Mouse (Mus musculus) liver, postnatal 0 days (tissue): Measurements from ENCODE around the gene Vps4a. TPM values are rescaled to one million over a fixed set of nuclear protein-coding genes. Genes with fewer than 3 reads are reported as not detected.

Source experiments
- ATAC-seq: fragments of 200-750 bp; cut with Nextera tagmentation; 2 replicates; pipeline ENCODE4 v1.8.0; 2017; ENCODE audit warnings: mild to moderate bottlenecking, moderate library complexity
- DNase-seq: peaks from one replicate; pipeline ENCODE4 v3.0.0-alpha.2; 2016
- H3K27ac ChIP-seq: fragments of 300-500 bp; sonication (generic); 2 replicates; pipeline ENCODE4 v1.5.1; 2014; ENCODE audit warnings: antibody characterized with exemption, moderate library complexity, mild to moderate bottlenecking, low read depth
- H3K27me3 ChIP-seq: fragments of 300-500 bp; sonication (generic); 2 replicates; pipeline ENCODE4 v1.6.1; 2014; ENCODE audit warnings: low read length, control low read depth, mixed read lengths; ENCODE audit not compliant: insufficient read depth
- H3K36me3 ChIP-seq: fragments of 300-500 bp; sonication (generic); replicated peaks from 2 replicates; pipeline ENCODE4 v1.6.1; 2014; ENCODE audit warnings: mild to moderate bottlenecking, control low read depth, low read length, moderate library complexity, mixed read lengths; ENCODE audit not compliant: insufficient read depth
- H3K4me1 ChIP-seq: fragments of 300-500 bp; sonication (generic); 2 replicates; pipeline ENCODE4 v1.6.1; 2014; ENCODE audit warnings: antibody characterized with exemption, mild to moderate bottlenecking, control low read depth; ENCODE audit not compliant: insufficient read depth
- H3K4me2 ChIP-seq: fragments of 300-500 bp; sonication (generic); 2 replicates; pipeline ENCODE4 v1.6.1; 2014; ENCODE audit warnings: low read depth, mild to moderate bottlenecking, low read length, moderate library complexity, mixed read lengths
- H3K4me3 ChIP-seq: fragments of 300-500 bp; sonication (generic); 2 replicates; pipeline ENCODE4 v1.5.1; 2014; ENCODE audit warnings: low read depth, low read length
- H3K9ac ChIP-seq: fragments of 300-500 bp; sonication (generic); replicated peaks from 2 replicates; pipeline ENCODE4 v1.6.1; 2014; ENCODE audit warnings: mild to moderate bottlenecking, moderate library complexity
- H3K9me3 ChIP-seq: fragments of 300-500 bp; sonication (generic); 2 replicates; pipeline ENCODE4 v1.6.1; 2016; ENCODE audit warnings: mild to moderate bottlenecking, control low read depth, low read length, mixed read lengths
- CTCF ChIP-seq: sonication (generic); IDR thresholded peaks from 2 replicates; pipeline ENCODE4 v1.5.1; 2016; ENCODE audit warnings: antibody characterized with exemption, low read depth
- EP300 ChIP-seq: IDR thresholded peaks from 2 replicates; pipeline ENCODE4 v1.6.1; 2016; ENCODE audit warnings: antibody characterized with exemption, low read depth, mild to moderate bottlenecking
- WGBS: fragments of 180-500 bp; shearing (Covaris S2); extraction: QIAGEN DNeasy Blood & Tissue Kit; methylation state at CpG from one replicate; pipeline ENCODE4 v1.1.7; 2014; ENCODE audit not compliant: insufficient replicate concordance; 5-methylcytosine and 5-hydroxymethylcytosine counted together
- polyA plus RNA-seq: library from polyadenylated mRNA; unstranded; fragments of >200 nt; fragmentation: Nextera tagmentation; extraction: Ambion mirVana; gene quantifications from 2 replicates; pipeline ENCODE4 v1.2.1, GENCODE M21; 2015

The Vps4a gene
- polyA plus RNA-seq, 1 experiment from 2014 or later, result 18.3 TPM

- H3K4me2 ChIP-seq, result no peak overlapping the region
- 94% methylated on average over 17 of the region's 17 CpGs for WGBS
- no peaks in the 10 kb centered on the region for H3K4me1 ChIP-seq
- no peaks in the 10 kb centered on the region for H3K9me3 ChIP-seq
- peaks cover 28% of the 10 kb centered on the region for H3K36me3 ChIP-seq
- DNase-seq (peak; percentile 34), ATAC-seq (no peak)
- H3K4me3 ChIP-seq, result no peak overlapping the region
- no peak for TF ChIP-seq EP300
- peak; percentile 63 for TF ChIP-seq CTCF
- H3K27me3 ChIP-seq, result no peaks in the 10 kb centered on the region
- H3K27ac ChIP-seq, result no peak overlapping the region
- H3K9ac ChIP-seq, result no peak overlapping the region
These were observed 54.3 kb downstream of the Vps4a start for GRCm38 (mm10) chr8:107085358-107085757.

GRCm38 (mm10) chr8:107086018-107086417 is 55.0 kb downstream of the Vps4a start:
- TF ChIP-seq CTCF, result no peak
- TF ChIP-seq EP300, result no peak
- Histone ChIP-seq H3K27me3 (no peaks in the 10 kb centered on the region), H3K36me3 (peaks cover 24% of the 10 kb centered on the region), H3K9ac (no peak overlapping the region), H3K9me3 (no peaks in the 10 kb centered on the region), H3K4me3 (no peak overlapping the region), H3K27ac (no peak overlapping the region), H3K4me2 (no peak overlapping the region), H3K4me1 (no peaks in the 10 kb centered on the region)
- DNase-seq (no peak), ATAC-seq (no peak)
- WGBS, result 92% methylated on average over 5 of the region's 5 CpGs

- no peak overlapping the region for H3K4me3 ChIP-seq
- 88% methylated on average over 5 of the region's 5 CpGs for WGBS
- H3K9ac ChIP-seq, result no peak overlapping the region
- H3K27ac ChIP-seq, result no peak overlapping the region
- TF ChIP-seq CTCF, result no peak
- TF ChIP-seq EP300, result no peak
- DNase-seq (no peak), ATAC-seq (no peak)
- H3K9me3 ChIP-seq, result no peaks in the 10 kb centered on the region
- H3K4me1 ChIP-seq, result no peaks in the 10 kb centered on the region
- no peak overlapping the region for H3K4me2 ChIP-seq
- H3K36me3 ChIP-seq, result peaks cover 23% of the 10 kb centered on the region
- H3K27me3 ChIP-seq, result no peaks in the 10 kb centered on the region
These were observed 57.6 kb downstream of the Vps4a start for GRCm38 (mm10) chr8:107088526-107089063.

GRCm38 (mm10) chr8:107090531-107090930 is 59.5 kb downstream of the Vps4a start:
- Histone ChIP-seq H3K27ac (no peak overlapping the region), H3K9me3 (no peaks in the 10 kb centered on the region), H3K4me3 (no peak overlapping the region), H3K4me2 (no peak overlapping the region), H3K9ac (no peak overlapping the region), H3K36me3 (peaks cover 22% of the 10 kb centered on the region), H3K4me1 (peaks cover 9% of the 10 kb centered on the region), H3K27me3 (no peaks in the 10 kb centered on the region)
- DNase-seq (no peak), ATAC-seq (no peak)
- WGBS, result 94% methylated on average over 7 of the region's 7 CpGs
- TF ChIP-seq CTCF (no peak), EP300 (no peak)

Other genes starting within 250 kb of the Vps4a start
- 0.05 TPM in 1 of 2 replicates, not detected in the other for gene Has3, start 161.0 kb upstream of the Vps4a start, polyA plus RNA-seq
- 20.7 and 22.4 TPM in 2 replicates for gene Utp4, start 137.6 kb upstream of the Vps4a start, polyA plus RNA-seq
- 1.8 and 1.9 TPM in 2 replicates for gene Sntb2, start 95.5 kb upstream of the Vps4a start, polyA plus RNA-seq
- 20.7 and 21.5 TPM in 2 replicates for gene Pdf, start 17.4 kb downstream of the Vps4a start, polyA plus RNA-seq
- gene Cog8, start 25.5 kb downstream of the Vps4a start, polyA plus RNA-seq, result 15.6 and 16.8 TPM in 2 replicates
- gene Nip7, start 25.7 kb downstream of the Vps4a start, polyA plus RNA-seq, result 31.2 and 31.4 TPM in 2 replicates
- 0.92 and 1.5 TPM in 2 replicates for gene Tmed6, start 34.4 kb downstream of the Vps4a start, polyA plus RNA-seq
- 6.9 and 7.3 TPM in 2 replicates for gene Terf2, start 65.3 kb downstream of the Vps4a start, polyA plus RNA-seq
- 19.7 and 23.6 TPM in 2 replicates for gene Cyb5b, start 119.4 kb downstream of the Vps4a start, polyA plus RNA-seq